Mouse (Mus musculus): ENCODE results near the gene Dync2li1. TPM values are rescaled to one million over a fixed set of nuclear protein-coding genes. Genes with fewer than 3 reads are reported as not detected.
A peak's percentile ranks its signal among the peaks of the same experiment; 100 is the strongest.

The Dync2li1 gene
- polyA plus RNA-seq, 1 experiment from 2014 or later, result 36.1 TPM

GRCm38 (mm10) chr17:84615811-84616210 lies 10.5 kb upstream of the Dync2li1 start:
- WGBS, result 71% methylated on average over 11 of the region's 11 CpGs
- no peak for ATAC-seq (replicated peaks)
- no peaks in the 10 kb centered on the region for H3K9me3 ChIP-seq
- no peak overlapping the region for H3K4me3 ChIP-seq
- H3K9ac ChIP-seq (replicated peaks), result no peak overlapping the region
- no peaks in the 10 kb centered on the region for H3K27me3 ChIP-seq
- H3K36me3 ChIP-seq, result no peaks in the 10 kb centered on the region
- H3K4me1 ChIP-seq, result no peaks in the 10 kb centered on the region
- no peak overlapping the region for H3K27ac ChIP-seq (replicated peaks)
- no peak overlapping the region for H3K4me2 ChIP-seq (replicated peaks)

GRCm38 (mm10) chr17:84616526-84617074 lies 9.7 kb upstream of the Dync2li1 start:
- Histone ChIP-seq H3K4me1 (no peaks in the 10 kb centered on the region), H3K4me3 (no peak overlapping the region), H3K9ac (replicated peaks) (no peak overlapping the region), H3K27me3 (no peaks in the 10 kb centered on the region), H3K9me3 (no peaks in the 10 kb centered on the region), H3K36me3 (no peaks in the 10 kb centered on the region), H3K27ac (replicated peaks) (no peak overlapping the region), H3K4me2 (replicated peaks) (no peak overlapping the region)
- no peak for ATAC-seq (replicated peaks)
- WGBS, result 89% methylated on average over 6 of the region's 6 CpGs

GRCm38 (mm10) chr17:84617953-84618352 lies 8.3 kb upstream of the Dync2li1 start:
- Histone ChIP-seq H3K27me3 (no peaks in the 10 kb centered on the region), H3K27ac (replicated peaks) (no peak overlapping the region), H3K9ac (replicated peaks) (no peak overlapping the region), H3K4me2 (replicated peaks) (no peak overlapping the region), H3K36me3 (no peaks in the 10 kb centered on the region), H3K4me1 (no peaks in the 10 kb centered on the region), H3K4me3 (no peak overlapping the region), H3K9me3 (no peaks in the 10 kb centered on the region)
- 94% methylated on average over 6 of the region's 6 CpGs for WGBS
- no peak for ATAC-seq (replicated peaks)

- Histone ChIP-seq H3K27ac (replicated peaks) (no peak overlapping the region), H3K9ac (replicated peaks) (no peak overlapping the region), H3K27me3 (no peaks in the 10 kb centered on the region), H3K9me3 (no peaks in the 10 kb centered on the region), H3K4me3 (no peak overlapping the region), H3K4me1 (no peaks in the 10 kb centered on the region), H3K4me2 (replicated peaks) (no peak overlapping the region), H3K36me3 (no peaks in the 10 kb centered on the region)
- WGBS, result 88% methylated on average over 7 of the region's 7 CpGs
- ATAC-seq (replicated peaks), result no peak
Measured at GRCm38 (mm10) chr17:84619112-84619511, 7.2 kb upstream of the Dync2li1 start.

- H3K27ac ChIP-seq (replicated peaks), result no peak overlapping the region
- 74% methylated on average over 3 of the region's 3 CpGs for WGBS
- no peak for ATAC-seq (replicated peaks)
Measured at GRCm38 (mm10) chr17:84620076-84620475, 6.2 kb upstream of the Dync2li1 start.

GRCm38 (mm10) chr17:84620610-84621009 lies 5.7 kb upstream of the Dync2li1 start:
- H3K27ac ChIP-seq (replicated peaks), result no peak overlapping the region
- H3K4me1 ChIP-seq, result no peaks in the 10 kb centered on the region
- no peak overlapping the region for H3K4me3 ChIP-seq
- no peak overlapping the region for H3K9ac ChIP-seq (replicated peaks)
- 79% methylated on average over 6 of the region's 6 CpGs for WGBS
- H3K36me3 ChIP-seq, result no peaks in the 10 kb centered on the region
- H3K27me3 ChIP-seq, result no peaks in the 10 kb centered on the region
- no peaks in the 10 kb centered on the region for H3K9me3 ChIP-seq
- no peak for ATAC-seq (replicated peaks)
- no peak overlapping the region for H3K4me2 ChIP-seq (replicated peaks)

More at GRCm38 (mm10) chr17:84620076-84620475, 6.2 kb upstream of the Dync2li1 start:
- Histone ChIP-seq H3K4me1 (no peaks in the 10 kb centered on the region), H3K36me3 (no peaks in the 10 kb centered on the region), H3K4me3 (no peak overlapping the region), H3K9me3 (no peaks in the 10 kb centered on the region), H3K9ac (replicated peaks) (no peak overlapping the region), H3K27me3 (no peaks in the 10 kb centered on the region), H3K4me2 (replicated peaks) (no peak overlapping the region)

GRCm38 (mm10) chr17:84621209-84621608 lies 5.1 kb upstream of the Dync2li1 start:
- H3K4me1 ChIP-seq, result peaks cover 2% of the 10 kb centered on the region; the same call in 1 of the 2 replicates
- no peaks in the 10 kb centered on the region for H3K36me3 ChIP-seq
- H3K4me2 ChIP-seq (replicated peaks), result no peak overlapping the region
- no peak overlapping the region for H3K27ac ChIP-seq (replicated peaks)
- H3K27me3 ChIP-seq, result no peaks in the 10 kb centered on the region
- WGBS, result 74% methylated on average over 6 of the region's 6 CpGs
- H3K9me3 ChIP-seq, result no peaks in the 10 kb centered on the region
- no peak overlapping the region for H3K4me3 ChIP-seq
- no peak for ATAC-seq (replicated peaks)
- H3K9ac ChIP-seq (replicated peaks), result no peak overlapping the region

- no peak for ATAC-seq (replicated peaks)
- Histone ChIP-seq H3K4me1 (peaks cover 6% of the 10 kb centered on the region), H3K9ac (replicated peaks) (no peak overlapping the region), H3K36me3 (no peaks in the 10 kb centered on the region), H3K4me2 (replicated peaks) (no peak overlapping the region), H3K9me3 (no peaks in the 10 kb centered on the region), H3K27me3 (no peaks in the 10 kb centered on the region), H3K27ac (replicated peaks) (no peak overlapping the region), H3K4me3 (no peak overlapping the region)
- WGBS, result 85% methylated on average over 4 of the region's 4 CpGs
Measured at GRCm38 (mm10) chr17:84622028-84622427, 4.3 kb upstream of the Dync2li1 start.

GRCm38 (mm10) chr17:84622873-84623272 lies 3.4 kb upstream of the Dync2li1 start:
- ATAC-seq (replicated peaks), result no peak
- Histone ChIP-seq H3K4me1 (peaks cover 10% of the 10 kb centered on the region), H3K9ac (replicated peaks) (no peak overlapping the region), H3K9me3 (no peaks in the 10 kb centered on the region), H3K27ac (replicated peaks) (no peak overlapping the region), H3K36me3 (no peaks in the 10 kb centered on the region), H3K4me2 (replicated peaks) (no peak overlapping the region), H3K4me3 (no peak overlapping the region), H3K27me3 (no peaks in the 10 kb centered on the region)
- WGBS, result 71% methylated on average over 2 of the region's 2 CpGs

- WGBS, result 26% methylated on average over 9 of the region's 9 CpGs
- H3K27ac ChIP-seq (replicated peaks), result no peak overlapping the region
- H3K4me2 ChIP-seq (replicated peaks), result peak overlapping the region; percentile 68
- H3K27me3 ChIP-seq, result no peaks in the 10 kb centered on the region
- no peaks in the 10 kb centered on the region for H3K9me3 ChIP-seq
- H3K36me3 ChIP-seq, result no peaks in the 10 kb centered on the region
- H3K9ac ChIP-seq (replicated peaks), result peak overlapping the region; percentile 71
- H3K4me1 ChIP-seq, result peaks cover 10% of the 10 kb centered on the region
- peak; percentile 59 for ATAC-seq (replicated peaks)
- peak overlapping the region; percentile 88 for H3K4me3 ChIP-seq
Measured at GRCm38 (mm10) chr17:84626857-84627305, 585 bp downstream of the Dync2li1 start.

GRCm38 (mm10) chr17:84627721-84628120 lies 1.4 kb downstream of the Dync2li1 start:
- Histone ChIP-seq H3K36me3 (no peaks in the 10 kb centered on the region), H3K4me1 (peaks cover 10% of the 10 kb centered on the region), H3K4me2 (replicated peaks) (no peak overlapping the region), H3K27ac (replicated peaks) (no peak overlapping the region), H3K27me3 (no peaks in the 10 kb centered on the region), H3K4me3 (no peak overlapping the region), H3K9me3 (no peaks in the 10 kb centered on the region), H3K9ac (replicated peaks) (no peak overlapping the region)
- WGBS, result 94% methylated on average over 10 of the region's 10 CpGs
- ATAC-seq (replicated peaks), result no peak

GRCm38 (mm10) chr17:84628611-84629010 lies 2.3 kb downstream of the Dync2li1 start:
- Histone ChIP-seq H3K4me3 (no peak overlapping the region), H3K36me3 (no peaks in the 10 kb centered on the region), H3K27me3 (no peaks in the 10 kb centered on the region), H3K9ac (replicated peaks) (no peak overlapping the region), H3K4me2 (replicated peaks) (no peak overlapping the region), H3K9me3 (no peaks in the 10 kb centered on the region), H3K27ac (replicated peaks) (no peak overlapping the region), H3K4me1 (peaks cover 10% of the 10 kb centered on the region)
- no peak for ATAC-seq (replicated peaks)
- WGBS, result 93% methylated on average over 9 of the region's 9 CpGs

- Histone ChIP-seq H3K9ac (replicated peaks) (no peak overlapping the region), H3K27me3 (no peaks in the 10 kb centered on the region), H3K4me2 (replicated peaks) (no peak overlapping the region), H3K27ac (replicated peaks) (no peak overlapping the region), H3K9me3 (no peaks in the 10 kb centered on the region), H3K4me3 (no peak overlapping the region), H3K36me3 (no peaks in the 10 kb centered on the region), H3K4me1 (peaks cover 6% of the 10 kb centered on the region)
- 93% methylated on average over 6 of the region's 6 CpGs for WGBS
- ATAC-seq (replicated peaks), result no peak
Measured at GRCm38 (mm10) chr17:84631836-84632235, 5.5 kb downstream of the Dync2li1 start.

Data from forebrain, embryonic 15.5 days (tissue).